Mouse (Mus musculus) limb, embryonic 15.5 days (tissue): ENCODE data around the gene Zfp583. TPM values are rescaled to one million over a fixed set of nuclear protein-coding genes. Genes with fewer than 3 reads are reported as not detected.
"Not testable (repeated sequence)": the region's sequence is repeated elsewhere in the genome, so short reads cannot be mapped to it uniquely, and the experiment has no call there.

Source experiments
- ATAC-seq: fragments of 200-750 bp; cut with Nextera tagmentation; 2 replicates; pipeline ENCODE4 v1.8.0; 2017; ENCODE audit warnings: low read depth, moderate TSS enrichment; ENCODE audit not compliant: insufficient number of reproducible peaks, low FRiP score, low TSS enrichment
- H3K27ac ChIP-seq: fragments of 300-500 bp; sonication (generic); 2 replicates; pipeline ENCODE4 v1.5.1; 2015; ENCODE audit warnings: moderate library complexity, mild to moderate bottlenecking, inconsistent platforms
- H3K27me3 ChIP-seq: fragments of 300-500 bp; sonication (generic); 2 replicates; pipeline ENCODE4 v1.6.1; 2015; ENCODE audit warnings: inconsistent platforms
- H3K36me3 ChIP-seq: fragments of 300-500 bp; sonication (generic); 2 replicates; pipeline ENCODE4 v1.6.1; 2015; ENCODE audit warnings: inconsistent platforms
- H3K4me1 ChIP-seq: fragments of 300-500 bp; sonication (generic); 2 replicates; pipeline ENCODE4 v1.6.1; 2015; ENCODE audit warnings: inconsistent platforms
- H3K4me2 ChIP-seq: fragments of 300-500 bp; sonication (generic); 2 replicates; pipeline ENCODE4 v1.6.1; 2015; ENCODE audit warnings: mild to moderate bottlenecking, inconsistent platforms
- H3K4me3 ChIP-seq: fragments of 300-500 bp; sonication (generic); 2 replicates; pipeline ENCODE4 v1.5.1; 2015; ENCODE audit warnings: mild to moderate bottlenecking, inconsistent platforms
- H3K9ac ChIP-seq: fragments of 300-500 bp; sonication (generic); 2 replicates; pipeline ENCODE4 v1.6.1; 2015; ENCODE audit warnings: inconsistent platforms
- H3K9me3 ChIP-seq: fragments of 300-500 bp; sonication (generic); 2 replicates; pipeline ENCODE4 v1.6.1; 2016; ENCODE audit warnings: inconsistent platforms
- WGBS: fragments of 180-500 bp; shearing (Covaris S2); methylation state at CpG from one replicate; pipeline ENCODE4 v1.1.7; 2015; 5-methylcytosine and 5-hydroxymethylcytosine counted together
- polyA plus RNA-seq: library from polyadenylated mRNA; unstranded; fragments of >200 nt; fragmentation: Nextera tagmentation; extraction: Ambion mirVana; gene quantifications from 2 replicates; pipeline ENCODE4 v1.2.1, GENCODE M21; 2015

The Zfp583 gene
- polyA plus RNA-seq, 1 experiment from 2014 or later, result 5.3 TPM

DNA sequence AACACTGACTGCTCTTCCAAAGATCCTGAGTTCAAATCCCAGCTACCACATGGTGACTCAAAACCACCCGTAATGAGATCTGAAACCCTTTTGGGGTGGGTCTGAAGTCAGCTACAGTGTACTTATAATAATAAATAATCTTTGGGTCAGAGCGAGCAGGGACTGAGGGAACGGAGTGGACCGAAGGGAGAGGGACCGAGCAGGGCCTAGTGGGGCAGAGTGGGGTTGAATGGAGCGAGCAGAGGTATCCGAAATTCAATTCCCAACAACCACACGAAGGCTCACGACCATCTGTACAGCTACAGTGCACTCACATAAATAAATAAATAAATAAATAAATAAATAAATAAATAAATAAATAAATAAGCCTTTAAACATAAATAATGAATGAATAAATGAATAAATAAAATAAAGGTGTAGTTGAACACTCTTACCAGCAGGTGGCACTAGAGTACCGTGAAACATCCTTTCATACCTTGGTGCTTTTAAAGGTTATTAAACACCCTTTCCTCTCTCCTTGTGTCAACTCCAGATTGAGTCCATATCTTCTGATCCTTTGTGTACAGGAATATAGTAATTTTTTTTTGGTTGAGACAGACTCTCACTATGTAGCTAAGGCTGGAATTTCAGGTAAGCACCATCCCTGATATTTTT is 28.0 kb upstream of the Zfp583 start:
- no peaks in the 10 kb centered on the region for H3K4me1 ChIP-seq
- H3K36me3 ChIP-seq, result peaks cover 8% of the 10 kb centered on the region
- no peak overlapping the region for H3K4me2 ChIP-seq
- H3K9ac ChIP-seq, result no peak overlapping the region
- H3K9me3 ChIP-seq, result no peaks in the 10 kb centered on the region
- 53% methylated on average over 10 of the region's 10 CpGs for WGBS
- H3K27me3 ChIP-seq, result no peaks in the 10 kb centered on the region
- H3K4me3 ChIP-seq, result no peak overlapping the region
- H3K27ac ChIP-seq, result no peak overlapping the region
- no peak for ATAC-seq

DNA sequence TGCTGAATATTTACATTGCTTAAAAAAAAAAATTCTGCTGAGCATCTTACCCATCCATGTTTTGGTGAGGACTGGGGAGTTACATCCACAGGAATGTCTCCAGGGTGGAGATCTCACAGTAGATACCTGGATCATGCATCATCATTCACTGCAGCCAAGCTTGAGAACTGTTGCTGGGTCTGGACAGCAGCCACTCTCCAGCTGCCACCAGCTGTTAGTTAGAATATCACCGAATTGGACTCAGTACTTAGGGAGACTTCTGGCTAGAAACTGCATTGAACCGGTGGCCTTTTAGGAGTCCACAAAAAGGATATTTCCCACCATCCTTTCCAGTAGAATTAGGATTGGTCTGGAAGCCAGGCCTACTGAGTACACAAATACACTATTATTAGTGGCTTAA is 27.0 kb upstream of the Zfp583 start:
- H3K9me3 ChIP-seq, result no peaks in the 10 kb centered on the region
- no peak for ATAC-seq
- no peak overlapping the region for H3K4me3 ChIP-seq
- H3K9ac ChIP-seq, result no peak overlapping the region
- WGBS, result 72% methylated on average over 2 of the region's 2 CpGs
- H3K27me3 ChIP-seq, result no peaks in the 10 kb centered on the region
- peaks cover 16% of the 10 kb centered on the region for H3K36me3 ChIP-seq
- no peak overlapping the region for H3K4me2 ChIP-seq
- H3K27ac ChIP-seq, result no peak overlapping the region
- H3K4me1 ChIP-seq, result no peaks in the 10 kb centered on the region

DNA sequence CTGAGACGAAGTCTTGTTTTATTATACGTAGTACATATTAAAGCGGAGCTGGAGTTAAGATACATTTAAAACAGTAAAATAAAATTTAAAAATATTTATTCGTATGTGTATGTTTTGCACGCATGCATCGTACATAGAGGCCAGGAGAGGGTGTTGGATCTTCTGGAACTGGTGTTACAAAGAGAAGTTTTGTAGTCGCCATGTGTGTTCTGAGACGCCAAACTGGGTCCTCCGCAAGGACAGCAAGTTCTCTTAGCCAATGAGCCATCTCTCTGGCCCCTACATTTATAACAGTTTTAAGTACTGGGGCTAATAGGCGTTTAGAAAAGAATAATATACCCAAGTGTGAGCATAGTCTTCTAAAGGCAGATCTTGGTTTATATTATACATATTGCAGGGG is 13.0 kb upstream of the Zfp583 start:
- H3K9ac ChIP-seq, result no peak overlapping the region
- H3K36me3 ChIP-seq, result no peaks in the 10 kb centered on the region
- H3K27ac ChIP-seq, result no peak overlapping the region
- WGBS, result 32% methylated on average over 10 of the region's 10 CpGs
- peak overlapping the region; percentile 42 for H3K4me2 ChIP-seq
- H3K4me3 ChIP-seq, result peak overlapping the region; percentile 61
- no peaks in the 10 kb centered on the region for H3K27me3 ChIP-seq
- H3K4me1 ChIP-seq, result no peaks in the 10 kb centered on the region
- no peak for ATAC-seq
- H3K9me3 ChIP-seq, result no peaks in the 10 kb centered on the region

DNA sequence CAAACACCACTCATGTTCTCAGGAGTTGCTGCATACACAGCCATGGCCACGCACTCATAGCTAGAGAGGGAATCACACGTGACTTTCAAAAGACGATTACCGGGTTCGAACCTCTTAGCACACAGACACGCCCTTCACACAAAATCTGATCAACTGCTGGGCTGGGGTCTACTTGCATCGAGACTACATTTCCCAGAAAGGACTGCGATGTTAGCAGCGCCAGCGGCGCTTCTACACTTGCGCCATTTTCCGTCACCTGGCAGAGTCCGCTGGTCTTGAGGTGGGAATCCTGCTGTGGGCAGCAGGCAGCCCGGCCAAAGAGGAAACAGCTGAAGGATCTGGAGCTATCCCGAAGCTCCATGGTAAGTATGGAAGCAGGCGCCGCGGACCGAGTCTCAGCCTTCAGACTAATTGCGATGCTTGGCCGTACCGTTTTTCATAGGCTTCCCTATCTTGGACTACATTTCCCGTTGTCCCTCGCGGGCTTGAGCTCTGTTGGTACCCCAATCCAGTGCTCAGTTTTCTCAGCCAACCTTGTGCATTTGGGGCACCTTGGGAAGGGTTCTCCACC is 12.5 kb upstream of the Zfp583 start, which contains the start of gene Gm3854:
Gene Gm3854 (plus strand): TSS at position 259 of the 571 bp plus-strand sequence.
- H3K4me3 ChIP-seq, result peak within 1 kb of the TSS; percentile 61
- H3K36me3 ChIP-seq, result no peaks in the 10 kb centered on the region
- H3K4me1 ChIP-seq, result no peaks in the 10 kb centered on the region
- peak within 1 kb of the TSS; percentile 46 for H3K9ac ChIP-seq
- under 1% methylated on average over 26 of the region's 26 CpGs for WGBS
- no peaks in the 10 kb centered on the region for H3K9me3 ChIP-seq
- peak within 1 kb of the TSS; percentile 77; the same call in 1 of the 2 replicates for H3K27ac ChIP-seq
- H3K27me3 ChIP-seq, result no peaks in the 10 kb centered on the region
- peak within 1 kb of the TSS; percentile 42 for H3K4me2 ChIP-seq
- ATAC-seq, result peak; percentile 84

DNA sequence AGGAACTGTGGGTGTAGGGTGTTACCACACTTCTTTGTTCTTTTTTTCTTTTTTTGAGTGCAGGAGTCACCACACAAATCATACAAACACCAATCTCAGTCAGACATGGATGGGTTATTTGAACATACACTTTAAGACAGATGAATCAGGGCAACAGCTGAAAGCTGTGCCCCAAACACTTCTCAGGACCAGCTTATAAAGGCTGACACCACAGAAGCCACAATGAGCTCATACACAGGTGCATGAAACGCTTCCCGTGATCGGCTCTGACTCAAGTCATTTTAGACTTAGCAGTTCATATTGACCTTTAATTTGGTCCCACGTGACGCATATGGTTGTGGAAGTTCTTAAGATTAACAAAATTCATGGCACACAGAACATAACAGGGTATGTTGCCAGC is 8.8 kb upstream of the Zfp583 start:
- WGBS, result 83% methylated on average over 5 of the region's 5 CpGs
- Histone ChIP-seq H3K9ac (no peak overlapping the region), H3K4me2 (no peak overlapping the region), H3K27me3 (no peaks in the 10 kb centered on the region), H3K4me3 (no peak overlapping the region), H3K36me3 (no peaks in the 10 kb centered on the region), H3K4me1 (no peaks in the 10 kb centered on the region), H3K9me3 (no peaks in the 10 kb centered on the region), H3K27ac (no peak overlapping the region)
- ATAC-seq, result no peak

DNA sequence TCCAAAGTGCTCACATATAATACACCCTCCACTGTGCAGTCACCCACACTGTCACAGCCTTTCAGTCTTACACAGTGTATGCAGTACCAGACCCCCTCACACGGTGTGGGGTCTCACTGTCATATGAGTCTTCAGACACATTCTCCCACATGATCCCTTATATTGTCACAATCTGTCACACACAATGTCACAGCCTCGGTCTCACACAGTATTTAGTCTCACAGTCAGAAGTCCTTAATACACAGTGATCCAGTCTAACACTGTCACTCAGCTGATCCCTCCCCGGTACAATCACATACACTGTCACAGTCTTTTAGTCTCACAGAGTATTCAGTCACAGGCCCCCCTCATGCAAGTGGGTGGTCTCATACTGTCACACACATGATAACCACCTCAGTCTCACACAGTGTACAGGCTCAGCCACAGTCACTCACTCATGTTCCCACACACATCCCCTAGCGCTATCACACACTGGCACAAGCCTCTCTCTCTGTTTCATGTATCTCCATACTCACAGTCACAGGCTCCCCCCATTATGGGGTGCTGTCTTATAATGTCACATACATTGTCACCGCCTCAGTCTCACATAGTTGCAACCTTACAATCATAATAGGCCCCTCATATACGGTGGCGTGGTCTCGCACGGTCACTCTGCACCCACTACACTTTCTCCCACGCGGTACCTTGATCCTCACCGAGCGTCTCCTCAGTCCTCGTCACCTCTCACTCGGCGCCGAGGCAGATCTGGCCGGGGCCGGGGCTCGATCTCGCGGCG is 440 bp downstream of the Zfp583 start:
- Histone ChIP-seq H3K27ac (peak overlapping the region; percentile 87), H3K36me3 (peaks cover 12% of the 10 kb centered on the region; the same call in 1 of the 2 replicates), H3K27me3 (no peaks in the 10 kb centered on the region), H3K4me1 (peaks cover 14% of the 10 kb centered on the region; the same call in 1 of the 2 replicates), H3K9me3 (no peaks in the 10 kb centered on the region), H3K4me3 (peak overlapping the region; percentile 62), H3K4me2 (peak overlapping the region; percentile 61), H3K9ac (peak overlapping the region; percentile 61)
- WGBS, result 16% methylated on average over 23 of the region's 23 CpGs
- peak; percentile 54 for ATAC-seq

DNA sequence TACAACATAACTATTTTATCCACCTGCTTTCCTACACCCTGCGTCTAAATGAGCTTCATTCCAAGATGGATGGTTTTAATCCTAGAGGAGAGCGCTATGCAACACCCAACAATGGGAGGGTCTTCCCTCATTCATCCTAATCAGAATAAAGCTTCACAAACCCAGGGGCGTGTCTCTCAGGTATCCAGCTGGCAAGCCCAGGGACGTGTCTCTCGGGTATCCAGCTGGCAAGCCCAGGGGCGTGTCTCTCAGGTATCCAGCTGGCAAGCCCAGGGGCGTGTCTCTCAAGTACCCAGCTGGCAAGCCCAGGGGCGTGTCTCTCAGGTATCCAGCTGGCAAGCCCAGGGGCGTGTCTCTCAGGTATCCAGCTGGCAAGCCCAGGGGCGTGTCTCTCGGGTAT is 30.3 kb downstream of the Zfp583 start:
- H3K9ac ChIP-seq, H3K4me1 ChIP-seq, H3K27ac ChIP-seq, H3K4me3 ChIP-seq, H3K9me3 ChIP-seq, H3K4me2 ChIP-seq, ATAC-seq, H3K27me3 ChIP-seq: not testable (repeated sequence)
- 65% methylated on average over 11 of the region's 11 CpGs for WGBS
- peaks cover 40% of the 10 kb centered on the region for H3K36me3 ChIP-seq

DNA sequence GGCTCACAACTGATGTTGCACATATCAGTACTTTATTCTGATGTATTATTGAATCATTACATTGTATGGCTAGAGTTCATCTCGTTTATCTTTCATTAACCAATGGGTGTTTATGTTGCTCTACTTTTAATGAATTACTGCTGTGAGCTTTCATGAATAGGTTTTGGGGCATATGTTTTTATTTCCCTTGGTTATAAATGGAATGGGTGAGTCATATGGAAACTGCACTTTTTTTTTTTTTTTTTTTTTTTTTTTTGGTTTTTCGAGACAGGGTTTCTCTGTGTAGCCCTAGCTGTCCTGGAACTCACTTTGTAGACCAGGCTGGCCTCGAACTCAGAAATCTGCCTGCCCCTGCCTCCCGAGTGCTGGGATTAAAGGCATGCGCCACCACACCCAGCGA is 40.0 kb downstream of the Zfp583 start:
- H3K9me3 ChIP-seq, H3K9ac ChIP-seq: not testable (repeated sequence)

DNA sequence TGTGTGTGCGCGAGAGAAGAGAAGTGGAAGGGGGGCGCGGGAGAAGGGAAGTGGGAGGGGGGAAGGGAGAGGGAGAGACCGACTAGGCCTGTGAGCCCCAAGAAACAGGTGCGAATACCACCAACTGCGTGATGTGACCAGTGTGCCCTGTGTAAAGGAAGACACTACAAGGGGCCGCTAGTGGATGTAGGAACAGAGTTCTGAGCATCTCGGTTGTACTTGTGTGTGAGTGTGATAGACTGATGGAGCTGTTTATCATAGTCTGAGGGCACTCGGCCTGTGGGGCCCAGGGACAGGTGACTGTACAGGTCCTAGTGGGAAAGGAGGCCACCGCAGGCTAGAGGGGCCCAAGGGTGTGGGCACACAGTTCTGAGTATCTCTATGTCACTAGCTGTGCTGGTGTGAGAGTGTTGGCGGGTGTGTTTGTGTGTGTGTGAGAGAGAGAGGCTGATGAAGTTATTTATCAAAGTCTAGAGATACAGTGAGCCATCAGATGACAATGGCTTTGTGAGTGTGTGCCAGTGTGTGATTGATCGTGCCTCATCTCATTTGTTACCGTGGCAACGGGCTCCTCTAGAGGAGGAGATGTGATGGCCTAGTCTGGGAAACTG is 44.1 kb downstream of the Zfp583 start:
- no peaks in the 10 kb centered on the region for H3K9me3 ChIP-seq
- H3K4me3 ChIP-seq, result peak overlapping the region; percentile 55
- ATAC-seq, result peak; percentile 17
- peak overlapping the region; percentile 31; the same call in 1 of the 2 replicates for H3K9ac ChIP-seq
- H3K27me3 ChIP-seq, result no peaks in the 10 kb centered on the region
- H3K4me1 ChIP-seq, result peaks cover 12% of the 10 kb centered on the region
- H3K4me2 ChIP-seq, result peak overlapping the region; percentile 72
- H3K27ac ChIP-seq, result peak overlapping the region; percentile 43
- H3K36me3 ChIP-seq, result peaks cover 3% of the 10 kb centered on the region; the same call in 1 of the 2 replicates
- WGBS, result 26% methylated on average over 15 of the region's 15 CpGs

More for the DNA sequence above, 40.0 kb downstream of the Zfp583 start:
- H3K4me1 ChIP-seq, result peaks cover 12% of the 10 kb centered on the region
- not testable (repeated sequence) for H3K4me2 ChIP-seq, ATAC-seq, H3K27me3 ChIP-seq, H3K4me3 ChIP-seq, H3K27ac ChIP-seq
- H3K36me3 ChIP-seq, result peaks cover 29% of the 10 kb centered on the region
- WGBS, result 88% methylated on average over 5 of the region's 6 CpGs

DNA sequence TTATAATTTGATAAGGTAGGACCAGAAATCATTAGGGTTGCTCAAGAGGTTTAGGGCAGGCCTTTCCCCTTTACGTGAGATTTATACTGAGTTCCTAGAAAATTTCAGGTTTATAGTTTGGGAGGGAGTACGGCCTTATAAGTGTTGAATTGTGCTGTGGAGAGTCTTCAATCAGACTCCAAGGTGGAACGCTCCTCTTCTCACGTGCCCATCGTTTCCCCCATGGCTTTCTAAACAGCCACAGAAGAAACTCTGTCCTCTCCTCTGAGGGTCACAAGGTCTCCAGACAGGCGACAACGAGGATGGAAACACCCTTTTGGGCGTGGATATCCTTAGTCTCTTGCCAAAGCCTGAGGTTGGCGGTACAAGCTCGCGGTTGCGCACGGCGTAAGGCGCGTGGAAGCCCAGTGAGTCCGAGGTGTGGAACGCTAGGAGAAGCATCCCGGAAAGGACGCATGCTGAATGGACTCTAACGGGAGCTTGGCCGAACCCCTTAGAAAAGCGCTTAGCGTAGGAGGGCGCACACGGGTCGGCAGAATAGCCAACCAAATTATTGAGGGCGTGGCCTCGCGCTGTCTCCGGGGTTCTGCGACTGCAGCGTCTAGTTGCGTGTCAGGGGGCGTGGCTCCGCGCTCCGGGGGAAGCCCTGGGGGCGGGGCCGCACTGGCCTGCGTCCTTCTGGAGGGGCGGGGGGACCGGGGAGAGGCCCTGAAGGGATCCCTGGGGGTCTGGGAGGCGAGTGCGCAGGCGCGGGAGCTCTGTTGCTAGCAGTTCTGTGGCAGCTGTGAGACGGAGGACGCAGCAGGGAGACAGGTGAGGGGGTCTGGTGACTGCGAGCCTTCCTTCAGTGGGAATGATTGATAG is 45.0 kb downstream of the Zfp583 start, which contains the start of gene Zfp667:
Gene Zfp667 (plus strand): TSS at position 738 of the 864 bp plus-strand sequence.
- H3K27ac ChIP-seq, result peak within 1 kb of the TSS; percentile 89
- peak; percentile 87 for ATAC-seq
- 3% methylated on average over 50 of the region's 50 CpGs for WGBS
- H3K9me3 ChIP-seq, result no peaks in the 10 kb centered on the region
- H3K27me3 ChIP-seq, result no peaks in the 10 kb centered on the region
- peak within 1 kb of the TSS; percentile 72 for H3K4me2 ChIP-seq
- H3K9ac ChIP-seq, result peak within 1 kb of the TSS; percentile 44; the same call in 1 of the 2 replicates
- peaks cover 12% of the 10 kb centered on the region for H3K4me1 ChIP-seq
- peaks cover 3% of the 10 kb centered on the region; the same call in 1 of the 2 replicates for H3K36me3 ChIP-seq
- peak within 1 kb of the TSS; percentile 55 for H3K4me3 ChIP-seq

DNA sequence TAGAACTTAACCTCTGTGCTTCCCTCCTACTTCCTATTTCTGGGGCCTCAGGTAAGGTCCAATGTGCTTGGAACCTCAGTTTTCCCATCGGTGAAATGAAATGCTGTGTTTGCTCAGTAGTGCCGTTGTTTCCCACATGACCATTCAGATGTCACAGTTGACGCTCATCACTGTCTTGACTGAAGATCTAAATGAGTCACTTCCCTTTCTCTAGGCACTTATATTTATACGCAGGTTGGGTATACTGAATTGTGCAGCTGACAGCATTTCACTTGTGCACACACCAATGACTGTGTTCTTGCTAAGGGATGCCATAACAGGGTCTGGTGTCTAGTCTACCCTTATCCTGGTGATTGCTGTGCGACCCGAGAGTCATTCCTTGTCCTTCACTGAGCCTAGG is 45.7 kb downstream of the Zfp583 start:
- 83% methylated on average over 6 of the region's 6 CpGs for WGBS
- H3K4me2 ChIP-seq, result peak overlapping the region; percentile 72

More for the DNA sequence above, 45.7 kb downstream of the Zfp583 start:
- no peak overlapping the region for H3K9ac ChIP-seq
- no peaks in the 10 kb centered on the region for H3K9me3 ChIP-seq
- no peak overlapping the region for H3K4me3 ChIP-seq
- no peak for ATAC-seq
- peaks cover 12% of the 10 kb centered on the region for H3K4me1 ChIP-seq
- H3K27me3 ChIP-seq, result no peaks in the 10 kb centered on the region
- H3K27ac ChIP-seq, result peak overlapping the region; percentile 89; the same call in 1 of the 2 replicates
- peaks cover 1% of the 10 kb centered on the region; the same call in 1 of the 2 replicates for H3K36me3 ChIP-seq
